Mouse (Mus musculus) mesoderm, embryonic 11.5 days (tissue): ENCODE results near the gene Il31.
A peak's percentile ranks its signal among the peaks of the same experiment; 100 is the strongest.

Source experiments
- DNase-seq: peaks from one replicate; pipeline ENCODE4 v3.0.0-alpha.2; 2012; ENCODE audit warnings: low read depth, low spot score

Il31 gene

DNA sequence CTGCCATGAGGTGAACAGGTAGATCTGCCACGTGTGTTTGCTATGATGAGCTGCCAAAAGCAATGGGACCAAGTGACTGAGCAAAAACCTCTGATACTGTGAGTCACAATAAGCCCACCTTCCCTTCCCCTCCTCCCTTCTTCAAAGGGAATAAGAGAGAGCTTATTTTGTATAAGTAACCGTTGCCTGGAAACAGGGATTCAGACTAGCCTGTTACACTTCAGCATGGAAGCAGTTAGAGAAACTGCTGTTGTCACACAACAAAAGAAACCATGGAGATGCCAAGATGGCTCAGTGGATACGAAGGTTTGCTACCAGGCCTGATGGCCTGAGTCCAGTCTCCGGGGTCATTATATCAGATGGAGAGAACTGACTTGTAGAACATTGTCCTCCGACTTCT, 15.5 kb downstream of the Il31 start:
- DNase-seq: no peak

- peak; percentile 10 for DNase-seq
These were observed 18.4 kb downstream of the Il31 start for GRCm38 (mm10) chr5:123470784-123471400.

DNA sequence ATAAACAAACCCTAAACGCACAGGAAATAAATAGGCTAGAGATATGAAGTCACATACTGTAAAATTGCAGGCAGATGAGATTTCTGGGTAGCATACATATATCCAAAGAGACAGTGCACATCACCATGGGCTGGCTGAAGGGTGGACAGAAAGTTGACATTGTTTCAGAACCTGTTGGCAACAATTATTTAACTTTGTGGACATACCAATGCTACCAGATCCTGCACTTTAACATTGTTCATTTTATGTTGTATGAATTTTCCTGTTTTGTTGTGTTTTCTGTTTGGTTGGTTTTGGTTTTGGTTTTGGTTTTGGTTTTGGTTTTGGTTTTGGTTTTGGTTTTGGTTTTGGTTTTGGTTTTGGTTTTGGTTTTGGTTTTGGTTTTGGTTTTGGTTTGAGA, 24.7 kb downstream of the Il31 start:
- DNase-seq: no peak

DNA sequence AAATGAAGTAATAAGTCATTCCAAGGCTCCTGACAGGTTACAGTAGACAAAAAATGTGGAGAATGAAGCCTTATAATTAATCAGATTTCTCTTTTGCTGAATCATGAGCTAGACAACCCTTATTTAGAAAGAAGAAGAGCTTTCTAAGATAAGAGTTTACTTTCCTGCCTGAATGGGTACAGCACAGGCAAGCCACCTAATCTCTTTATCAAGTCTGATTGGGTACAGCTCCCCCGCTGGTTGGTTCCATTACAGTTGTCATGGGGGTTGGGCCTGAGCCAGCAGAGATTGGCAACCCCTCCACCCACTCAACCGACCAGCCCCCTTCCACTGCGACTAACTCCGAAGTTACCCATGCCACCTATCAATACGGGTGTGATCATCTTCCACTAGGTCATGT, 27.9 kb downstream of the Il31 start:
- DNase-seq: no peak

- DNase-seq: no peak
These were observed 37.4 kb downstream of the Il31 start for GRCm38 (mm10) chr5:123451886-123452285.

GRCm38 (mm10) chr5:123444849-123445334, 44.4 kb downstream of the Il31 start:
- no peak for DNase-seq

DNA sequence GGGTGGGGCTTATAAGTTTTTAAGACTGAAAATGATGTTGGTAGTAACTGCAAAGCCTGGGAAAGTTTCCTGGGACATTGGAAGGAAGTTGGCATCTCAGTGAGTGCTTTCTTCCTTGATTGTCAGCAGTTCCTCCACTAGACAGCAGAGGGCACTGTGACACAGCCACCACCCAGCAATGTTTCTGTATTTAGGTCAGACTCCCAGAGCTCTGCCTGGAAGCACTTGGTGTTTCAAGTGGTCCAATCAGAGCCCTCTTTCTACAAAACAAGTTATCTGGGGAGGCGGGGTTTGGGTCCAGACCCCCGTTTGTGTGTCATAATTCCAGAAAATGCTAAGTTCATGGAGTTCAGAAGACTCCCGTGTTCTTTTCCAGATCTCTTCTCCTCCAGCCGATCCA, 45.2 kb downstream of the Il31 start:
- DNase-seq: peak; percentile 77

DNA sequence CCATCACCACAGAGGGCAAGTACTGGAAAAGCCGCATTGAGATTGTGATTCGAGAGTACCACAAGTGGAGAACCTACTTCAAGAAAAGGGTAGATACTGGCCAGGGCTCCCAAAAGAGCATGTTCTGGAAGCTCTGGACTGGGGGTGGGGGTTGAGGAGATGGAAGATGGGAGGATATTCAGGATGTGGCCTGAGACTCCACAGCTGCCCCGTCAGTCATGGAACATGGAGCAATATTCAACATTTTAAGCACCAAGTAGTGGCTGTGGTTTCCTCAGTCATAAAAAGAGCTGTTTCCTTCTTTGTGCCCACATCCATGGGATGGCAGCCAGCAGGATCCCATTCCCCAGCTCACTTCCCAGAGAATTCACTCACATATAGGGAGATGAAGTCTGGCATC, 47.0 kb downstream of the Il31 start:
- no peak for DNase-seq

GRCm38 (mm10) chr5:123440664-123441063, 48.6 kb downstream of the Il31 start:
- no peak for DNase-seq

GRCm38 (mm10) chr5:123439941-123440340, 49.3 kb downstream of the Il31 start:
- DNase-seq: no peak

- no peak for DNase-seq
These were observed 50.0 kb downstream of the Il31 start for GRCm38 (mm10) chr5:123439312-123439711.

GRCm38 (mm10) chr5:123438381-123438780, 50.9 kb downstream of the Il31 start:
- no peak for DNase-seq

DNA sequence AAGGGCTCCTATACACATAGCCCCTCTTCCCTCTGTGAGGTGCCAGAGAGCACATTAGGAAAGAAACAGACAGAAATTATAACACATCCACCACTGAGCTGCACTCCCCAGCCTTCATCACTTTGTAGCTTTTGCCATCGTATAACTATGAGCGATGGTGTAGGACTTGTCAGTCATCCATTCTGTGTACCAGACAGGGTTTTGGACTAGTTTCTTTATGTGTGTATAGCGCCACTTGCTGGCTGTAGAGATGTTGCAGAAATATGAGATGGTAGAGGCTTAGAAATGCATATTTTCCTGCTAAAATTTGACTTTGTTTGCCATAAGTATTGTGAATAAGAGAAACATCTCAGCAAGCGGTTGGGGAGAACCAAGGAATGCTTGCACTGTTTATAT, 52.5 kb downstream of the Il31 start:
- DNase-seq: peak; percentile 42

GRCm38 (mm10) chr5:123436071-123436779, 53.1 kb downstream of the Il31 start:
- DNase-seq: no peak

- DNase-seq: no peak
These were observed 56.9 kb downstream of the Il31 start for GRCm38 (mm10) chr5:123432305-123432874.

- DNase-seq: no peak
These were observed 57.6 kb downstream of the Il31 start for GRCm38 (mm10) chr5:123431524-123432304.
